8 mouse cellular contexts compared by ENCODE assay signal in genomic region chr13:21173072-21173471, GRCm38 (mm10). TPM values are rescaled to one million over a fixed set of nuclear protein-coding genes. Genes with fewer than 3 reads are reported as not detected.
DNase-seq lines count a peak whose midpoint lies in the region; ATAC-seq lines count a peak whose summit lies in the region.

No protein-coding gene starts in this region.

- no peaks in the 10 kb centered on the region for H3K36me3 ChIP-seq in forebrain, embryonic 14.5 days (ENCODE audit: control insufficient read depth, insufficient read depth, low read length)
- no peaks in the 10 kb centered on the region for H3K36me3 ChIP-seq in lung, embryonic 15.5 days

- peak overlapping the region; percentile 6; the same call in 1 of the 2 replicates for H3K9ac ChIP-seq in forebrain, embryonic 14.5 days (ENCODE audit: low read length)
- H3K9ac ChIP-seq in lung, embryonic 15.5 days = peak overlapping the region; percentile 30

- peak overlapping the region; percentile 49 for H3K4me2 ChIP-seq in forebrain, embryonic 14.5 days (ENCODE audit: low read length)
- peak overlapping the region; percentile 90 for H3K4me2 ChIP-seq in lung, embryonic 15.5 days

- H3K27me3 ChIP-seq in forebrain, embryonic 14.5 days (replicated peaks; ENCODE audit: control insufficient read depth, insufficient read depth, low read length) = no peaks in the 10 kb centered on the region
- no peaks in the 10 kb centered on the region for H3K27me3 ChIP-seq in lung, embryonic 15.5 days

- no peak overlapping the region for H3K27ac ChIP-seq in forebrain, embryonic 14.5 days (ENCODE audit: low read depth, low read length)
- peak overlapping the region; percentile 77 for H3K27ac ChIP-seq in lung, embryonic 15.5 days

- ATAC-seq in forebrain, embryonic 14.5 days = peak; percentile 10; the same call in 1 of the 2 replicates
- peak; percentile 65 for ATAC-seq in lung, embryonic 15.5 days (ENCODE audit: borderline replicate concordance, extremely low read depth, low FRiP score, low TSS enrichment)

- H3K9me3 ChIP-seq in forebrain, embryonic 14.5 days (replicated peaks; ENCODE audit: control insufficient read depth, low read length) = no peaks in the 10 kb centered on the region
- no peaks in the 10 kb centered on the region for H3K9me3 ChIP-seq in lung, embryonic 15.5 days

- peak; percentile 68 for DNase-seq in MEL-GATA-1-ER (ENCODE audit: extremely low read depth, low read depth)
- peak; percentile 45 for DNase-seq in c-Kit-positive CD71-positive TER-119-positive erythroid progenitor cells, embryonic 14.5 days (ENCODE audit: low spot score)
- peak; percentile 85 for DNase-seq in forebrain, embryonic 14.5 days (ENCODE audit: low spot score)
- DNase-seq in heart, postnatal 14 days = peak; percentile 86 to 92
- DNase-seq in layer of hippocampus, adult 18-20 months (ENCODE audit: low spot score in 2 of 2) = peak; percentile 23 to 74
- DNase-seq in retina, embryonic 14.5 days (ENCODE audit: low spot score) = peak; percentile 59
- no peak for DNase-seq in natural killer cell, adult 2 months (ENCODE audit: low spot score in 2 of 2)

- intact Hi-C loops in heart, postnatal 14 days (cut with DNase I) = loop anchor here (2.0 kb wide), 1 partner anchor 28 kb away; no protein-coding TSS in a partner anchor

- peak overlapping the region; percentile 25 for H3K4me3 ChIP-seq in forebrain, embryonic 14.5 days (ENCODE audit: low read depth, low read length)
- peak overlapping the region; percentile 61 for H3K4me3 ChIP-seq in lung, embryonic 15.5 days

- H3K4me1 ChIP-seq in forebrain, embryonic 14.5 days (ENCODE audit: control insufficient read depth, insufficient read depth, low read length) = peaks cover 4% of the 10 kb centered on the region; the same call in 1 of the 2 replicates
- H3K4me1 ChIP-seq in lung, embryonic 15.5 days = peaks cover 14% of the 10 kb centered on the region

- under 1% methylated on average over 11 of the region's 11 CpGs for WGBS in forebrain, embryonic 14.5 days
- WGBS in lung, embryonic 15.5 days = under 1% methylated on average over 11 of the region's 11 CpGs

RNA-seq across cellular contexts. Expression of gene Trim27, which starts 6.2 kb away (rescaled TPM):
- polyA plus RNA-seq in forebrain, embryonic 14.5 days (2014; fragmentation: Nextera tagmentation; extraction: Ambion mirVana) = 80.7 and 82.3 TPM in 2 replicates
- 10 to 100 TPM; 22.3 to 22.7 TPM for total RNA-seq in heart, postnatal 14 days (2021)
- 10 to 100 TPM; 42.0 to 45.1 TPM for total RNA-seq in layer of hippocampus, adult 18-20 months (2021)
- polyA plus RNA-seq in lung, embryonic 15.5 days (2015; fragmentation: Nextera tagmentation; extraction: Ambion mirVana) = 147 and 148 TPM in 2 replicates

RNA-seq across cellular contexts. Expression of gene Olfr1368, which starts 27.4 kb away (rescaled TPM):
- not detected in 2 replicates for polyA plus RNA-seq in forebrain, embryonic 14.5 days (2014; fragmentation: Nextera tagmentation; extraction: Ambion mirVana)
- total RNA-seq in heart, postnatal 14 days (2021) = not detected
- total RNA-seq in layer of hippocampus, adult 18-20 months (2021) = not detected
- polyA plus RNA-seq in lung, embryonic 15.5 days (2015; fragmentation: Nextera tagmentation; extraction: Ambion mirVana) = not detected in 2 replicates

RNA-seq across cellular contexts. Expression of gene Olfr263, which starts 43.6 kb away (rescaled TPM):
- polyA plus RNA-seq in forebrain, embryonic 14.5 days (2014; fragmentation: Nextera tagmentation; extraction: Ambion mirVana) = not detected in 2 replicates
- not detected for total RNA-seq in heart, postnatal 14 days (2021)
- not detected for total RNA-seq in layer of hippocampus, adult 18-20 months (2021)
- not detected in 2 replicates for polyA plus RNA-seq in lung, embryonic 15.5 days (2015; fragmentation: Nextera tagmentation; extraction: Ambion mirVana)

Comparison
In these comparisons a context has a peak if more than half of its experiments do, and no peak if none do; other contexts are left out.
1. DNase-seq: peak in MEL-GATA-1-ER (single experiment), c-Kit-positive CD71-positive TER-119-positive erythroid progenitor cells, embryonic 14.5 days (single experiment), forebrain, embryonic 14.5 days (single experiment), heart, postnatal 14 days (2 of 2), layer of hippocampus, adult 18-20 months (2 of 2) and retina, embryonic 14.5 days (single experiment); none in natural killer cell, adult 2 months (0 of 2).